Mouse (Mus musculus) mouse trophoblast stem cell (cell line): ENCODE measurements around the gene Uso1.

Experiments
- in situ Hi-C, 2 experiments: fragments of 300-500 bp; cut with MseI, MboI; formaldehyde crosslinking; loops; 2 replicates in 1 of 2; 3 replicates in 1 of 2; pipeline ENCODE4 v1.15.1; 2025

Uso1 gene

GRCm38 (mm10) chr5:92137239-92138046 lies at the start of gene Uso1:
Gene Uso1, plus strand, starts transcription at chr5:92137938.
- in situ Hi-C loops, result no loop called here

GRCm38 (mm10) chr5:92093263-92094061 lies 44.3 kb upstream of the Uso1 start:
- in situ Hi-C loops, result no loop called here

- in situ Hi-C loops, result no loop called here
These were observed 43.7 kb upstream of the Uso1 start for GRCm38 (mm10) chr5:92094062-92094415.

- in situ Hi-C loops, result no loop called here
These were observed 41.0 kb upstream of the Uso1 start for GRCm38 (mm10) chr5:92096786-92097185.

- in situ Hi-C loops, result no loop called here
These were observed 40.0 kb upstream of the Uso1 start for GRCm38 (mm10) chr5:92097779-92098178.

GRCm38 (mm10) chr5:92098351-92099109 lies 39.2 kb upstream of the Uso1 start:
- in situ Hi-C loops, result no loop called here

- in situ Hi-C loops, result no loop called here
These were observed 36.1 kb upstream of the Uso1 start for GRCm38 (mm10) chr5:92101601-92102000.

GRCm38 (mm10) chr5:92103062-92103461 lies 34.7 kb upstream of the Uso1 start:
- in situ Hi-C loops, result no loop called here

GRCm38 (mm10) chr5:92103816-92104415 lies 33.8 kb upstream of the Uso1 start:
- in situ Hi-C loops, result no loop called here

GRCm38 (mm10) chr5:92106327-92107125 lies 31.2 kb upstream of the Uso1 start:
- in situ Hi-C loops, result no loop called here

GRCm38 (mm10) chr5:92107282-92107681 lies 30.5 kb upstream of the Uso1 start:
- in situ Hi-C loops, result no loop called here

- in situ Hi-C loops, result no loop called here
These were observed 26.9 kb upstream of the Uso1 start for GRCm38 (mm10) chr5:92110818-92111355.

GRCm38 (mm10) chr5:92112175-92112574 lies 25.6 kb upstream of the Uso1 start:
- in situ Hi-C loops, result no loop called here

GRCm38 (mm10) chr5:92112585-92112984 lies 25.2 kb upstream of the Uso1 start:
- in situ Hi-C loops, result no loop called here

- in situ Hi-C loops, result no loop called here
These were observed 24.3 kb upstream of the Uso1 start for GRCm38 (mm10) chr5:92113484-92113883.

- in situ Hi-C loops, result no loop called here
These were observed 23.5 kb upstream of the Uso1 start for GRCm38 (mm10) chr5:92114223-92114622.

GRCm38 (mm10) chr5:92114939-92115338 lies 22.8 kb upstream of the Uso1 start:
- in situ Hi-C loops, result loop anchor here in 1 of 2 experiments (5.0 kb wide), 1 partner anchor 38 kb away; no protein-coding TSS in a partner anchor

- in situ Hi-C loops, result loop anchor here in 1 of 2 experiments (5.0 kb wide), 1 partner anchor 41 kb away; no protein-coding TSS in a partner anchor
These were observed 19.8 kb upstream of the Uso1 start for GRCm38 (mm10) chr5:92117823-92118403.

- in situ Hi-C loops, result loop anchor here in 1 of 2 experiments (10.0 kb wide), 1 partner anchor 467 kb away; no protein-coding TSS in a partner anchor
These were observed 16.1 kb upstream of the Uso1 start for GRCm38 (mm10) chr5:92121636-92122035.

GRCm38 (mm10) chr5:92125446-92125845 lies 12.3 kb upstream of the Uso1 start:
- in situ Hi-C loops, result loop anchor here in 1 of 2 experiments (10.0 kb wide), 1 partner anchor 471 kb away; no protein-coding TSS in a partner anchor
